Mouse (Mus musculus) R1 (cell line): ENCODE data around the gene Alyref.
"Not testable (repeated sequence)": the region's sequence is repeated elsewhere in the genome, so short reads cannot be mapped to it uniquely, and the experiment has no call there.

ENCODE experiments used
- DNase-seq: peaks from one replicate; pipeline ENCODE4 v3.0.0-alpha.2; 2018; ENCODE audit warnings: low read depth, low spot score

The Alyref gene

GRCm38 (mm10) chr11:120603545-120603944 is 5.4 kb upstream of the Alyref start:
- DNase-seq: no peak

- DNase-seq: no peak
These were observed 2.6 kb upstream of the Alyref start for GRCm38 (mm10) chr11:120600716-120601115.

- DNase-seq: no peak
These were observed 905 bp upstream of the Alyref start for GRCm38 (mm10) chr11:120598990-120599549.

- peak; percentile 58 for DNase-seq
These were observed 627 bp downstream of the Alyref start for GRCm38 (mm10) chr11:120597240-120598235.

- DNase-seq: no peak
These were observed 9.6 kb downstream of the Alyref start for GRCm38 (mm10) chr11:120588531-120588930.

GRCm38 (mm10) chr11:120583937-120584336 is 14.2 kb downstream of the Alyref start:
- DNase-seq: peak; percentile 58

GRCm38 (mm10) chr11:120582982-120583293 is 15.2 kb downstream of the Alyref start:
- DNase-seq: not testable (repeated sequence)

- DNase-seq: peak; percentile 69
These were observed 15.7 kb downstream of the Alyref start for GRCm38 (mm10) chr11:120582268-120582981.

GRCm38 (mm10) chr11:120581490-120582267 is 16.5 kb downstream of the Alyref start, which contains the start of gene Arhgdia:
Gene Arhgdia, minus strand, starts transcription at chr11:120581624.
- peak; percentile 81 for DNase-seq

GRCm38 (mm10) chr11:120580871-120581331 is 17.3 kb downstream of the Alyref start:
- peak; percentile 54 for DNase-seq

- peak; percentile 24 for DNase-seq
These were observed 18.0 kb downstream of the Alyref start for GRCm38 (mm10) chr11:120580190-120580589.

- peak; percentile 82 for DNase-seq
These were observed 18.7 kb downstream of the Alyref start for GRCm38 (mm10) chr11:120579316-120580107.

- peak; percentile 26 for DNase-seq
These were observed 19.4 kb downstream of the Alyref start for GRCm38 (mm10) chr11:120578694-120579243.

- DNase-seq: no peak
These were observed 20.0 kb downstream of the Alyref start for GRCm38 (mm10) chr11:120578024-120578693.

- DNase-seq: peak; percentile 72
These were observed 20.7 kb downstream of the Alyref start for GRCm38 (mm10) chr11:120577211-120578023.

GRCm38 (mm10) chr11:120576365-120576981 is 21.7 kb downstream of the Alyref start:
- DNase-seq: no peak

GRCm38 (mm10) chr11:120575940-120576339 is 22.2 kb downstream of the Alyref start:
- DNase-seq: no peak

- DNase-seq: no peak
These were observed 23.1 kb downstream of the Alyref start for GRCm38 (mm10) chr11:120575046-120575445.
